Mouse (Mus musculus) ES-Bruce4 (cell line): ENCODE results near the gene Thbd. TPM values are rescaled to one million over a fixed set of nuclear protein-coding genes. Genes with fewer than 3 reads are reported as not detected.

Experiments
- H3K27ac ChIP-seq: 2 replicates; pipeline ENCODE4 v1.5.1; 2012; ENCODE audit warnings: low read length, inconsistent platforms; ENCODE audit not compliant: insufficient read depth
- H3K27me3 ChIP-seq: 2 replicates; pipeline ENCODE4 v1.6.1; 2012; ENCODE audit warnings: mild to moderate bottlenecking, low read length, inconsistent platforms; ENCODE audit not compliant: control insufficient read depth, poor library complexity, insufficient read depth, severe bottlenecking
- H3K36me3 ChIP-seq: 2 replicates; pipeline ENCODE4 v1.6.1; 2012; ENCODE audit warnings: inconsistent platforms, mild to moderate bottlenecking, low read length, moderate library complexity; ENCODE audit not compliant: control insufficient read depth, poor library complexity, insufficient read depth, severe bottlenecking
- H3K4me1 ChIP-seq: one replicate; pipeline ENCODE4 v1.8.1; 2011; ENCODE audit warnings: low read length; ENCODE audit not compliant: control insufficient read depth, insufficient read depth
- H3K4me3 ChIP-seq: 2 replicates; pipeline ENCODE4 v1.5.1; 2011; ENCODE audit warnings: low read depth, mild to moderate bottlenecking, low read length
- H3K9ac ChIP-seq: 2 replicates; pipeline ENCODE4 v1.6.1; 2012; ENCODE audit warnings: low read depth, mild to moderate bottlenecking, inconsistent platforms; ENCODE audit not compliant: poor library complexity, severe bottlenecking
- H3K9me3 ChIP-seq: replicated peaks from 2 replicates; pipeline ENCODE4 v1.6.1; 2012; ENCODE audit warnings: mild to moderate bottlenecking, low read length, inconsistent platforms; ENCODE audit not compliant: control insufficient read depth, poor library complexity, insufficient read depth, severe bottlenecking
- CTCF ChIP-seq: IDR thresholded peaks from one replicate; pipeline ENCODE4 v1.8.1; 2011; ENCODE audit warnings: low read depth, low read length
- EP300 ChIP-seq: IDR thresholded peaks from 2 replicates; pipeline ENCODE4 v1.6.1; 2011; ENCODE audit warnings: low read depth, low read length; ENCODE audit not compliant: insufficient read depth
- POLR2A ChIP-seq: IDR thresholded peaks from one replicate; pipeline ENCODE4 v1.8.1; 2011; ENCODE audit warnings: low read length; ENCODE audit not compliant: insufficient read depth
- polyA plus RNA-seq: library from polyadenylated mRNA; stranded (reverse); fragments of >200 nt; gene quantifications from 2 replicates; pipeline ENCODE4 v1.2.4, GENCODE M21; 2011; ENCODE audit warnings: low read depth; ENCODE audit not compliant: missing spikeins, insufficient read depth, insufficient read length

The Thbd gene
- polyA plus RNA-seq, 1 experiment, result 1.5 TPM

DNA sequence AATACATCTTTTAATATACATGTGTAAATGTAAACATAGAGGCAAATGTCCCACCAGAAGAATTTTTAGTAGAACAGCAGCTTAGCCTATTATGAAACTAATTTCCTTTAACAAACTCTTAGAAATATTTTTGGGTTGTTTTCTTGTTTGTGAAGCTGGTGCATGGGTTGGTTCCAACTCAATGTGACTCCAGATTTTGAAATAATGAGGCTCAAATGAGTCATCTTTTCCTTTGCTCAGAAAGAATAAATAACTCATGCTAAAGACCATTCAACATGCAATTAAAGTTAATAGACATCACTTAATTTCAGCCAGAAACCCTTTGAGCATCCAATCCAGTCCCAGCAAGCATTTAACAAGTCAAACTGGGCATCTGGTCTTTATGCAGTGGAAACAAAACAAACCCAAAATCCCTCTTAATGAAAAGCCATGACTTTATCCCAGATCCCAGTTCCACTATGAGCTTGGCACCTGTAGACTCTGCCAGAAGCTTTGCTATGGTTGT, 21.1 kb upstream of the Thbd start:
- no peaks in the 10 kb centered on the region for H3K9me3 ChIP-seq
- H3K27me3 ChIP-seq, result no peaks in the 10 kb centered on the region
- H3K4me3 ChIP-seq, result no peak overlapping the region
- H3K9ac ChIP-seq, result no peak overlapping the region
- TF ChIP-seq CTCF (no peak), POLR2A (no peak), EP300 (no peak)
- H3K36me3 ChIP-seq, result no peaks in the 10 kb centered on the region
- H3K4me1 ChIP-seq, result no peaks in the 10 kb centered on the region
- no peak overlapping the region for H3K27ac ChIP-seq

DNA sequence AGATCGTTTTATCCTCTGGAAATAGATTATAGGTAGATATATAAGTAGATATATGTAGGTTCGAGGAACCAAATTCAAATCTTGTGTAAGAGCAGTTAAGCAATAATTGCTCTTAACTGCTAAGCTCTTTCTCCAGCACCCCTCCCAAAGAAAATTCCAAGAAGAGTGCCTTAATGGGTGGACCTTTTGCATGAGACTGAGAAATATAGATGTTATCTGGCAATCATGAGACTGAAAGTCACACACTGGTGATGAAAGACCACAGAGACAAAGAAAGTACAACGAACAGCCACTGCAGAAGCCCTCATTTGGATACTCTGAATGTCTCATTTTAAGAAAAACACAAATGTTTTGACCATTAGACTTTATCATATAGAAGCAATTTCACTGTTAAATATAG, 20.5 kb upstream of the Thbd start:
- Histone ChIP-seq H3K27ac (no peak overlapping the region), H3K36me3 (no peaks in the 10 kb centered on the region), H3K9me3 (no peaks in the 10 kb centered on the region), H3K9ac (no peak overlapping the region), H3K27me3 (no peaks in the 10 kb centered on the region), H3K4me3 (no peak overlapping the region), H3K4me1 (no peaks in the 10 kb centered on the region)
- TF ChIP-seq EP300, result no peak
- TF ChIP-seq CTCF, result no peak
- TF ChIP-seq POLR2A, result no peak

DNA sequence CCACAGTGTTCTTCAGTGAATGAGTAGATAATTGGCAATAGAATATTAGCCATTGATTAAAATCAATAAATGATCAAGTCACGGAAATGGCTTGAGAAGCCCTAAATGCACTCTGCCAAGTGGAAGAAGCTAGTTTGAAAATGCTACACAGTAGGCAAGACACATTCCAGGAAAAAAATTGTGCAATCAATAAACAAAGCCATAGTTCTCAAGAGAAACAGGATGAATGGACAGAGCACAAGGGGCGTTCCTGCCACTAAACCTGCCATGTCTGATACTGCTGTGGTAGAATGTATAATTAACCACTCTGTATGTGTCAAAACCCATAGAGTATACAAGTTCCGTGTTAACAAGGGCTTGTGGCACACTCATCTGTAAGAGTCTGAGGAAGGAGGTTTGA, 19.6 kb upstream of the Thbd start:
- TF ChIP-seq POLR2A, result no peak
- no peak for TF ChIP-seq EP300
- no peak for TF ChIP-seq CTCF
- H3K9ac ChIP-seq, result no peak overlapping the region
- H3K4me1 ChIP-seq, result no peaks in the 10 kb centered on the region
- no peaks in the 10 kb centered on the region for H3K9me3 ChIP-seq
- no peak overlapping the region for H3K27ac ChIP-seq
- no peak overlapping the region for H3K4me3 ChIP-seq
- no peaks in the 10 kb centered on the region for H3K36me3 ChIP-seq
- no peaks in the 10 kb centered on the region for H3K27me3 ChIP-seq

DNA sequence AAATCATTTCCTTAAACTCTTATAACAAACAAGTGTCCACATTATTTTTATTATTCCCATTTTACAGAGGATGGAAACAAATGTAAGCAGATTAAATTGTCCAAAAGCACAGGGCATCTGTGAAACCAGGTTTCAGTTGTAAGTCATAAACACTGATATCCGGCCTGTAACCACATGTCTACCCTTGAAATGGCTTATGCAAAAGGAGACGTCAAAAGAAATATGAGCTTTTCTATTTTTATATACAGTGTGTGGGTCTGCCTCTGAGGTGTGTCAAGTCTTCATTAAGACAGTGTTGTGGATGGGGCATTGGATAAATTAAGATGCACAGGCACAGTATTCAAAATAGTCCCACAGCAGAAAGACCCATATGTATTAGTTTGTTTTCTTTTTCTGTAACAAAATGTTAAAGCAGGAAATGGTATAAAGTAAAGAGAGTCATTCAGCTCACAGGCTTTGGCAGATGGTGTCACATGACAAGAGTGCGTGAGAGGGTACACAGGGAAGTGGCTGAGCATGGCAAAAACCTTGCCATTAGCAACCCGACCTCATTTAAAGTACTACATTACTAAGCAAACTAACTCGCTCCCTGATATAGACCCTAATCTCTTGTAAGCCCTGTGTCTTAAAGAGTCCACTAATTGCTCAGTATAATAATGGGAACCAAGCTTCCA, 17.9 kb upstream of the Thbd start:
- Histone ChIP-seq H3K9ac (no peak overlapping the region), H3K27ac (no peak overlapping the region), H3K4me3 (no peak overlapping the region), H3K4me1 (no peaks in the 10 kb centered on the region), H3K27me3 (no peaks in the 10 kb centered on the region), H3K36me3 (no peaks in the 10 kb centered on the region), H3K9me3 (no peaks in the 10 kb centered on the region)
- no peak for TF ChIP-seq POLR2A
- TF ChIP-seq EP300, result no peak
- no peak for TF ChIP-seq CTCF

DNA sequence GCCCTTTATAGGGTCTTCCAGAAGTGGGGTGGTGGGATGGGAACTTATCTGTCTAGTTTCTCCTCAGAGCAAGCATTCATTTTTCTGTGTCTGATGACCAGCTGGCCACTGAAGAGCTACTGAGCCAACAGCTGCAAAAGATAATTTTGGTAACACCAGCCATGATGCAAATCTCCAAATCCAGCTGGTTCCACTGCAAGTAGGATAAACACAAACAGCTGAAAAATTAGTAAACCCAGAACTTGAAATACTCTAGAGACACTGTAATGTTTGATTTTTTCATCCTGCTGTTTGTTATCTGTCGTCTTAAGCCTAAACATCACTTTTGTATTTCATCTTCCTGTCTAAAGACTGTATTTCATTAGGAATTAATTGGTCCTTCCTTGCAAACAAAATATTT, 13.7 kb upstream of the Thbd start:
- Histone ChIP-seq H3K9me3 (no peaks in the 10 kb centered on the region), H3K27ac (no peak overlapping the region), H3K36me3 (no peaks in the 10 kb centered on the region), H3K27me3 (no peaks in the 10 kb centered on the region; the same call in 1 of the 2 replicates), H3K4me3 (no peak overlapping the region), H3K4me1 (no peaks in the 10 kb centered on the region), H3K9ac (no peak overlapping the region)
- TF ChIP-seq CTCF (no peak), EP300 (no peak)

DNA sequence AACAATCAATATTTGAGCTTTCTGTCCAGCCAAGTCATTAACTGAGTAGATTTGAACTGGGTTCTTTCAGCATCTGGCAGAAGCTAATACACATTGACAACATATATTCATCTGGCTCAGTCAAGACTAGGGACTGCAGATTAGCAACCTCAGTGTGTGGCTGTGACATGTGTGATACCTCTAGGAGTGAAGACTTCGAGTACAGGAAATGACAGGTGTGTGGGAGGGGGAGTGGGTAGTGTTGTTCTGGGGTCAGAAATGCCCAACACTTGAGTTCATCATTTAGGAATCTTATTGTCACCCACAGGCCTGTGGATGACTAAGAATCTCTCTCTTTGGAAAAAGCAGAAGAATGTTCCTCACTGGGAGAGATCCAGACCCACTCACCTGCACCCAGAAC, 13.1 kb upstream of the Thbd start:
- no peaks in the 10 kb centered on the region for H3K4me1 ChIP-seq
- no peak overlapping the region for H3K27ac ChIP-seq
- no peaks in the 10 kb centered on the region for H3K9me3 ChIP-seq
- no peak for TF ChIP-seq EP300
- TF ChIP-seq CTCF, result no peak
- TF ChIP-seq POLR2A, result no peak
- no peak overlapping the region for H3K4me3 ChIP-seq
- H3K27me3 ChIP-seq, result no peaks in the 10 kb centered on the region; the same call in 1 of the 2 replicates
- no peak overlapping the region for H3K9ac ChIP-seq
- no peaks in the 10 kb centered on the region for H3K36me3 ChIP-seq
